Mouse (Mus musculus): ENCODE measurements around the gene Gab1. TPM values are rescaled to one million over a fixed set of nuclear protein-coding genes. Genes with fewer than 3 reads are reported as not detected.

The Gab1 gene
- polyA plus RNA-seq, 1 experiment from 2014 or later: 14.9 TPM

- WGBS: 76% methylated on average over 6 of the region's 6 CpGs
- no peak for TF ChIP-seq CTCF (IDR thresholded peaks at IDR 0.05; ENCODE audit: low read depth)
- no peak overlapping the region for H3K27ac ChIP-seq
These were observed 28.7 kb downstream of the Gab1 start for GRCm38 (mm10) chr8:80851648-80852047.

DNA sequence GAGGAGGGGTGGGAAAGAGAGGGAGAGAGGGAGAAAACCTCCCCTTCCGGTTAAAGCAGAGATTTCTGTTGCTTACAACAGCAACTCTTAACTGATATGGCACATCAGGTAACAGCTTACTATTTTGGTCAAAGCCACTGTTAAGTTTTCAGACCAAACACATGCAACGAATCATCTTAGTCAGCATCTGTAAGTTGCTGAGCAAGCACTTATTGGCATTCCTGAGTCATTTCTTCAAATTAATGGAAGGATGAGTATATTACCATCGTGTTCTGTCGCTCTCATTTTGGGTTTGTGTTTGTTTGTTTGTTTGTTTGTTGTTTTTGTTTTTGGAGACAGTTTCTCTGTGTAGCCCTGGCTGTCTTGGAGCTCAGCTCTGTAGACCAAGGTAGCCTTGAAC, 30.3 kb downstream of the Gab1 start:
- DNase-seq (ENCODE audit: low spot score) (no peak), ATAC-seq (replicated peaks; ENCODE audit: low FRiP score, low read depth) (no peak)
- TF ChIP-seq CTCF (IDR thresholded peaks at IDR 0.05; ENCODE audit: low read depth): no peak
- Histone ChIP-seq H3K4me1 (replicated peaks; ENCODE audit: insufficient read depth, low read length) (peaks cover 23% of the 10 kb centered on the region), H3K4me2 (ENCODE audit: low read length) (no peak overlapping the region), H3K27ac (no peak overlapping the region), H3K9ac (ENCODE audit: low read depth, low read length) (no peak overlapping the region), H3K36me3 (ENCODE audit: insufficient read depth, low read length) (no peaks in the 10 kb centered on the region), H3K4me3 (replicated peaks; ENCODE audit: low read depth, low read length) (no peak overlapping the region), H3K27me3 (ENCODE audit: insufficient read depth, low read length) (no peaks in the 10 kb centered on the region), H3K9me3 (replicated peaks; ENCODE audit: low read length) (no peaks in the 10 kb centered on the region)
- WGBS: 79% methylated on average over 4 of the region's 4 CpGs

More at GRCm38 (mm10) chr8:80851648-80852047, 28.7 kb downstream of the Gab1 start:
- Histone ChIP-seq H3K27me3 (ENCODE audit: insufficient read depth, low read length) (no peaks in the 10 kb centered on the region), H3K9ac (ENCODE audit: low read depth, low read length) (no peak overlapping the region), H3K4me1 (replicated peaks; ENCODE audit: insufficient read depth, low read length) (peaks cover 23% of the 10 kb centered on the region), H3K9me3 (replicated peaks; ENCODE audit: low read length) (no peaks in the 10 kb centered on the region), H3K4me3 (replicated peaks; ENCODE audit: low read depth, low read length) (no peak overlapping the region), H3K4me2 (ENCODE audit: low read length) (no peak overlapping the region), H3K36me3 (ENCODE audit: insufficient read depth, low read length) (no peaks in the 10 kb centered on the region)
- ATAC-seq (replicated peaks; ENCODE audit: low FRiP score, low read depth): no peak
- no peak for DNase-seq (ENCODE audit: low spot score)

DNA sequence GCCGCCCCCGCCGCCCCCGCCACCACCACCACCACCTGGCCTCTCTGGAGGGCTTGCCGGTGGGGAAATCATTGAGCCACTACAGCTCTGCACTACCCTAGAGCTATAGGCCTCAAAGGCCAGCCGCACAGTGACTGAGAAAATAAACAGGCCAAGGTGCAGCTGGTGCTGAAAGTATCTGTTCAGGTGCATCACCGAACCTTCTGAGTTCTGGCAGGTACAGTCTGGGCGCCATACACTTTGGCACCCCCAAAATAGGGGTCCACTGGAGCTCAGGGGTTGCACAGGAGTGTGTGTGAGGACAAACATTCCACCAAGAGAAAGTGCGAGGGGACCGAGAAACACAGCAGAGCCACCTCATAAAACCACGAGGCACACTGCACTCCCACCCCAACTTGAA, 31.7 kb downstream of the Gab1 start:
- H3K4me1 ChIP-seq (replicated peaks; ENCODE audit: insufficient read depth, low read length): peaks cover 23% of the 10 kb centered on the region
- H3K4me2 ChIP-seq (ENCODE audit: low read length): no peak overlapping the region
- H3K9me3 ChIP-seq (replicated peaks; ENCODE audit: low read length): no peaks in the 10 kb centered on the region
- no peak overlapping the region for H3K4me3 ChIP-seq (replicated peaks; ENCODE audit: low read depth, low read length)
- no peaks in the 10 kb centered on the region for H3K36me3 ChIP-seq (ENCODE audit: insufficient read depth, low read length)
- DNase-seq (ENCODE audit: low spot score): no peak
- ATAC-seq (replicated peaks; ENCODE audit: low FRiP score, low read depth): no peak
- WGBS: 57% methylated on average over 11 of the region's 11 CpGs
- no peaks in the 10 kb centered on the region for H3K27me3 ChIP-seq (ENCODE audit: insufficient read depth, low read length)
- 0 out of 2 replicates have a peak overlapping the region, but pooled peaks have one; percentile 57 for H3K27ac ChIP-seq
- no peak overlapping the region for H3K9ac ChIP-seq (ENCODE audit: low read depth, low read length)
- TF ChIP-seq CTCF (IDR thresholded peaks at IDR 0.05; ENCODE audit: low read depth): no peak

GRCm38 (mm10) chr8:80847912-80848311, 32.4 kb downstream of the Gab1 start:
- 52% methylated on average over 9 of the region's 9 CpGs for WGBS
- ATAC-seq (replicated peaks; ENCODE audit: low FRiP score, low read depth): no peak
- Histone ChIP-seq H3K27me3 (ENCODE audit: insufficient read depth, low read length) (no peaks in the 10 kb centered on the region), H3K4me3 (replicated peaks; ENCODE audit: low read depth, low read length) (no peak overlapping the region), H3K36me3 (ENCODE audit: insufficient read depth, low read length) (no peaks in the 10 kb centered on the region), H3K4me2 (ENCODE audit: low read length) (no peak overlapping the region), H3K4me1 (replicated peaks; ENCODE audit: insufficient read depth, low read length) (peaks cover 18% of the 10 kb centered on the region; the same call in 1 of the 2 replicates), H3K27ac (peak overlapping the region; percentile 57), H3K9ac (ENCODE audit: low read depth, low read length) (no peak overlapping the region), H3K9me3 (replicated peaks; ENCODE audit: low read length) (no peaks in the 10 kb centered on the region)
- DNase-seq (ENCODE audit: low spot score): no peak
- no peak for TF ChIP-seq CTCF (IDR thresholded peaks at IDR 0.05; ENCODE audit: low read depth)

DNA sequence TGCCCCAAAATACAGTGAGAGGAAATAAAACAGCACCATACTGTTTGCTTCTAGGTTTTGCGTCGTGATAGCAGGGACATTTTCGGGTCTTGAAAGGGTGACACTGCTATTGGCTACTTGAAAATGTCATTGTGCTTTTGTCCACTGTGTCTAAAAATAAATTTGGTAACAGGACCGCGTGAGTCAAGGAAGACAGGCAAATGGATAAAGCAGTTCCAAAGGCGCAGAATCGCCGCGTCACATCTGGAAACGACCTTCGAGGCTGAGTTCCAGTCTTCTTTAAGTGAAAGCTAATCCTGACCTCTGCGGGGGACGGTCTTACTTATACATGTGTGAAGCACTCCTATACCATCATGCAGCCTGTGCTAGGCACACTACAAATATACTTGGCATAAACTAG, 35.0 kb downstream of the Gab1 start:
- H3K27me3 ChIP-seq (ENCODE audit: insufficient read depth, low read length): no peaks in the 10 kb centered on the region
- no peaks in the 10 kb centered on the region for H3K9me3 ChIP-seq (replicated peaks; ENCODE audit: low read length)
- no peak overlapping the region for H3K27ac ChIP-seq
- H3K4me2 ChIP-seq (ENCODE audit: low read length): no peak overlapping the region
- no peak overlapping the region for H3K9ac ChIP-seq (ENCODE audit: low read depth, low read length)
- no peak overlapping the region for H3K4me3 ChIP-seq (replicated peaks; ENCODE audit: low read depth, low read length)
- DNase-seq (ENCODE audit: low spot score) (no peak), ATAC-seq (replicated peaks; ENCODE audit: low FRiP score, low read depth) (no peak)
- no peaks in the 10 kb centered on the region for H3K36me3 ChIP-seq (ENCODE audit: insufficient read depth, low read length)
- H3K4me1 ChIP-seq (replicated peaks; ENCODE audit: insufficient read depth, low read length): peaks cover 15% of the 10 kb centered on the region
- 86% methylated on average over 13 of the region's 13 CpGs for WGBS
- TF ChIP-seq CTCF (IDR thresholded peaks at IDR 0.05; ENCODE audit: low read depth): no peak

DNA sequence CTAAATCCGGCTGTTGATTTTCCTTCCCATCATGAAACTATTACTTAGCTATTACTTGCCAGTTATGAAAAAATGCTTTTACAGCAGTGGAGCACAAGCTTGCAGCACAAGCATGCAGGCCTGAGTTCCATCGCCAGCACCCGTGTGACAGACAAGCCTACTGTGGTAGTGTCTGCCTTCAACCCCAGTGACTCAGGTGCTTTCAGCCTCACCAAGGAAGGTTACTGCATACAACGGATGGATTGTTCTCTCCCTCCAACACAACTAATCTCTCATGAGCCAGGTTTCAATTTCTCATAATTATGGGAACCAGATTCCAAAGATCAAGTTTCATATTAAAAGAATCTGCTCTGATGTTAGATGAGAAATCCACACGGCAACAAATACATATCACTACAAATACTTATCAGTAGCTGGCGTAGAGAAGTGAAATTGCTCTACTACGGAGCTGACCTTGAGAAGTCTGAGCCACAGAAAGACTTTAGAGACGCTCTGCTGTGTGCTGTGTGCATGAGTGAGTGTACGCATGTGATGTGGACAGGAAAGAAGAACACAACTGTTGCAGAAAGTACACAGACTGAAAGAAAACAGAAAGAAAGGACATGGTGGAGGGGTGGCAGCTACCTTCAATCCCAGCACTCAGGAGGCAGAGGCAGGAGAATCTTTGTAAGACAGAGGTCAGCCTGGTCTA, 36.4 kb downstream of the Gab1 start:
- no peak overlapping the region for H3K9ac ChIP-seq (ENCODE audit: low read depth, low read length)
- no peak for ATAC-seq (replicated peaks; ENCODE audit: low FRiP score, low read depth)
- TF ChIP-seq CTCF (IDR thresholded peaks at IDR 0.05; ENCODE audit: low read depth): no peak

More for the DNA sequence above, 36.4 kb downstream of the Gab1 start:
- Histone ChIP-seq H3K9me3 (replicated peaks; ENCODE audit: low read length) (no peaks in the 10 kb centered on the region), H3K27me3 (ENCODE audit: insufficient read depth, low read length) (no peaks in the 10 kb centered on the region), H3K4me2 (ENCODE audit: low read length) (no peak overlapping the region), H3K4me1 (replicated peaks; ENCODE audit: insufficient read depth, low read length) (peaks cover 10% of the 10 kb centered on the region), H3K27ac (no peak overlapping the region), H3K4me3 (replicated peaks; ENCODE audit: low read depth, low read length) (no peak overlapping the region), H3K36me3 (ENCODE audit: insufficient read depth, low read length) (no peaks in the 10 kb centered on the region)
- 78% methylated on average over 9 of the region's 9 CpGs for WGBS
- no peak for DNase-seq (ENCODE audit: low spot score)

Measured in kidney, postnatal 0 days (tissue).